Mouse (Mus musculus) heart, adult 9 months (tissue): ENCODE data around the gene Sycp3.
"Not testable (repeated sequence)": the region's sequence is repeated elsewhere in the genome, so short reads cannot be mapped to it uniquely, and the experiment has no call there.

ENCODE experiments used
- DNase-seq, 2 experiments: peaks; one replicate each; pipeline ENCODE4 v3.0.0; 2022; ENCODE audit warnings: low spot score in 2 of 2

Gene Sycp3

GRCm38 (mm10) chr10:88459502-88459992 is at the start of gene Sycp3:
Gene Sycp3, plus strand, starts transcription at chr10:88459569.
- no peak for DNase-seq

- no peak for DNase-seq
Observed at GRCm38 (mm10) chr10:88409751-88410150, 49.6 kb upstream of the Sycp3 start.

GRCm38 (mm10) chr10:88412290-88412995 is 46.9 kb upstream of the Sycp3 start:
- peak in 1 of 2 experiments; percentile 25 for DNase-seq

GRCm38 (mm10) chr10:88417686-88418085 is 41.7 kb upstream of the Sycp3 start:
- DNase-seq = peak in 1 of 2 experiments; percentile 29

- no peak for DNase-seq
Observed at GRCm38 (mm10) chr10:88420141-88420541, 39.2 kb upstream of the Sycp3 start.

GRCm38 (mm10) chr10:88420655-88421435 is 38.5 kb upstream of the Sycp3 start:
- DNase-seq = no peak

- DNase-seq = peak; percentile 51 to 54
Observed at GRCm38 (mm10) chr10:88426158-88426816, 33.1 kb upstream of the Sycp3 start.

GRCm38 (mm10) chr10:88426896-88427295 is 32.5 kb upstream of the Sycp3 start:
- DNase-seq = no peak

GRCm38 (mm10) chr10:88427998-88428397 is 31.4 kb upstream of the Sycp3 start:
- no peak for DNase-seq

- no peak for DNase-seq
Observed at GRCm38 (mm10) chr10:88441224-88441623, 18.1 kb upstream of the Sycp3 start.

- DNase-seq = peak; percentile 17 to 58
Observed at GRCm38 (mm10) chr10:88451221-88451620, 8.1 kb upstream of the Sycp3 start.

- no peak for DNase-seq
Observed at GRCm38 (mm10) chr10:88451990-88452389, 7.4 kb upstream of the Sycp3 start.

- no peak for DNase-seq
Observed at GRCm38 (mm10) chr10:88457816-88458215, 1.6 kb upstream of the Sycp3 start.

- no peak for DNase-seq
Observed at GRCm38 (mm10) chr10:88460122-88460820, 902 bp downstream of the Sycp3 start.

GRCm38 (mm10) chr10:88482866-88483265 is 23.5 kb downstream of the Sycp3 start:
- DNase-seq = not testable (repeated sequence)

- no peak for DNase-seq
Observed at GRCm38 (mm10) chr10:88488629-88489028, 29.3 kb downstream of the Sycp3 start.

GRCm38 (mm10) chr10:88491632-88492031 is 32.3 kb downstream of the Sycp3 start:
- no peak for DNase-seq

- DNase-seq = no peak
Observed at GRCm38 (mm10) chr10:88492658-88493057, 33.3 kb downstream of the Sycp3 start.

- no peak for DNase-seq
Observed at GRCm38 (mm10) chr10:88494959-88495587, 35.7 kb downstream of the Sycp3 start.

- no peak for DNase-seq
Observed at GRCm38 (mm10) chr10:88496864-88497564, 37.6 kb downstream of the Sycp3 start.

GRCm38 (mm10) chr10:88499993-88500392 is 40.6 kb downstream of the Sycp3 start:
- no peak for DNase-seq
